Mouse (Mus musculus) forebrain, embryonic 11.5 days (tissue): ENCODE results near the gene Clstn3. TPM values are rescaled to one million over a fixed set of nuclear protein-coding genes. Genes with fewer than 3 reads are reported as not detected.

ENCODE experiments used
- ATAC-seq: fragments of 200-750 bp; cut with Nextera tagmentation; replicated peaks from 2 replicates; pipeline ENCODE4 v1.8.0; 2017; ENCODE audit warnings: moderate TSS enrichment; ENCODE audit not compliant: low FRiP score
- DNase-seq: peaks from one replicate; pipeline ENCODE4 v3.0.0-alpha.2; 2017; ENCODE audit warnings: low spot score
- H3K27ac ChIP-seq: fragments of 300-500 bp; sonication (generic); 2 replicates; pipeline ENCODE4 v1.5.1; 2014; ENCODE audit warnings: low read depth, low read length
- H3K27me3 ChIP-seq: fragments of 300-500 bp; sonication (generic); 2 replicates; pipeline ENCODE4 v1.6.1; 2014; ENCODE audit warnings: mild to moderate bottlenecking, low read length, mixed read lengths; ENCODE audit not compliant: control insufficient read depth, insufficient read depth
- H3K36me3 ChIP-seq: fragments of 300-500 bp; sonication (generic); 2 replicates; pipeline ENCODE4 v1.6.1; 2014; ENCODE audit warnings: mild to moderate bottlenecking, low read length, moderate library complexity, mixed read lengths; ENCODE audit not compliant: control insufficient read depth, insufficient read depth
- H3K4me1 ChIP-seq: fragments of 300-500 bp; sonication (generic); replicated peaks from 2 replicates; pipeline ENCODE4 v1.6.1; 2014; ENCODE audit warnings: low read length, mixed read lengths; ENCODE audit not compliant: control insufficient read depth, insufficient read depth
- H3K4me2 ChIP-seq: fragments of 300-500 bp; sonication (generic); 2 replicates; pipeline ENCODE4 v1.6.1; 2014; ENCODE audit warnings: low read depth, mild to moderate bottlenecking, low read length, moderate library complexity, mixed read lengths; ENCODE audit not compliant: severe bottlenecking
- H3K4me3 ChIP-seq: fragments of 300-500 bp; sonication (generic); 2 replicates; pipeline ENCODE4 v1.5.1; 2014; ENCODE audit warnings: low read depth, low read length
- H3K9ac ChIP-seq: fragments of 300-500 bp; sonication (generic); 2 replicates; pipeline ENCODE4 v1.6.1; 2014; ENCODE audit warnings: low read length
- H3K9me3 ChIP-seq: fragments of 300-500 bp; sonication (generic); 2 replicates; pipeline ENCODE4 v1.6.1; 2016; ENCODE audit warnings: low read length, mixed read lengths; ENCODE audit not compliant: control insufficient read depth
- WGBS: fragments of 180-500 bp; shearing (Covaris S2); extraction: QIAGEN DNeasy Blood & Tissue Kit; methylation state at CpG from one replicate; pipeline ENCODE4 v1.1.7; 2014; 5-methylcytosine and 5-hydroxymethylcytosine counted together
- polyA plus RNA-seq: library from polyadenylated mRNA; unstranded; fragments of >200 nt; fragmentation: Nextera tagmentation; extraction: Ambion mirVana; gene quantifications from 2 replicates; pipeline ENCODE4 v1.2.1, GENCODE M21; 2014

Gene Clstn3
- polyA plus RNA-seq, 1 experiment from 2014 or later, result 12.8 TPM

- 77% methylated on average over 6 of the region's 6 CpGs for WGBS
- ATAC-seq, result no peak
These were observed 1.1 kb upstream of the Clstn3 start for GRCm38 (mm10) chr6:124465729-124466128.

GRCm38 (mm10) chr6:124465299-124465698 lies 705 bp upstream of the Clstn3 start:
- H3K9ac ChIP-seq, result peak overlapping the region; percentile 69; the same call in 1 of the 2 replicates
- no peaks in the 10 kb centered on the region for H3K9me3 ChIP-seq
- no peak overlapping the region for H3K27ac ChIP-seq
- no peak for ATAC-seq
- H3K36me3 ChIP-seq, result no peaks in the 10 kb centered on the region
- no peak for DNase-seq
- H3K4me1 ChIP-seq, result no peaks in the 10 kb centered on the region
- H3K4me3 ChIP-seq, result peak overlapping the region; percentile 44; the same call in 1 of the 2 replicates
- H3K4me2 ChIP-seq, result peak overlapping the region; percentile 83
- 46% methylated on average over 6 of the region's 6 CpGs for WGBS
- no peaks in the 10 kb centered on the region for H3K27me3 ChIP-seq

More at GRCm38 (mm10) chr6:124465729-124466128, 1.1 kb upstream of the Clstn3 start:
- Histone ChIP-seq H3K36me3 (no peaks in the 10 kb centered on the region), H3K27me3 (no peaks in the 10 kb centered on the region), H3K9me3 (no peaks in the 10 kb centered on the region), H3K9ac (no peak overlapping the region), H3K4me1 (no peaks in the 10 kb centered on the region), H3K4me3 (no peak overlapping the region), H3K4me2 (no peak overlapping the region; the same call in 1 of the 2 replicates), H3K27ac (no peak overlapping the region)
- DNase-seq, result no peak

GRCm38 (mm10) chr6:124463881-124464291 lies 708 bp downstream of the Clstn3 start:
- Histone ChIP-seq H3K27ac (no peak overlapping the region), H3K27me3 (no peaks in the 10 kb centered on the region), H3K4me1 (no peaks in the 10 kb centered on the region), H3K9me3 (no peaks in the 10 kb centered on the region), H3K9ac (peak overlapping the region; percentile 69; the same call in 1 of the 2 replicates), H3K36me3 (no peaks in the 10 kb centered on the region), H3K4me2 (peak overlapping the region; percentile 83), H3K4me3 (peak overlapping the region; percentile 44)
- no peak for DNase-seq
- 25% methylated on average over 8 of the region's 8 CpGs for WGBS
- ATAC-seq, result 0 out of 2 replicates have a peak, but pooled peaks have one; percentile 4

GRCm38 (mm10) chr6:124459388-124459787 lies 5.2 kb downstream of the Clstn3 start:
- DNase-seq, result no peak
- no peak for ATAC-seq
- 94% methylated on average over 4 of the region's 4 CpGs for WGBS
- H3K4me1 ChIP-seq, result no peaks in the 10 kb centered on the region
- no peak overlapping the region for H3K4me2 ChIP-seq
- H3K9ac ChIP-seq, result no peak overlapping the region
- H3K27ac ChIP-seq, result no peak overlapping the region
- no peak overlapping the region for H3K4me3 ChIP-seq
- no peaks in the 10 kb centered on the region for H3K36me3 ChIP-seq
- no peaks in the 10 kb centered on the region for H3K9me3 ChIP-seq
- H3K27me3 ChIP-seq, result no peaks in the 10 kb centered on the region

GRCm38 (mm10) chr6:124458505-124458904 lies 6.1 kb downstream of the Clstn3 start:
- no peak overlapping the region for H3K4me2 ChIP-seq
- DNase-seq, result no peak
- H3K27ac ChIP-seq, result no peak overlapping the region
- H3K9me3 ChIP-seq, result no peaks in the 10 kb centered on the region
- no peaks in the 10 kb centered on the region for H3K27me3 ChIP-seq
- H3K4me1 ChIP-seq, result no peaks in the 10 kb centered on the region
- H3K36me3 ChIP-seq, result no peaks in the 10 kb centered on the region
- ATAC-seq, result no peak
- no peak overlapping the region for H3K9ac ChIP-seq
- H3K4me3 ChIP-seq, result no peak overlapping the region
- 90% methylated on average over 11 of the region's 11 CpGs for WGBS

- ATAC-seq (no peak), DNase-seq (no peak)
- H3K9ac ChIP-seq, result no peak overlapping the region
- H3K27ac ChIP-seq, result no peak overlapping the region
- no peaks in the 10 kb centered on the region for H3K9me3 ChIP-seq
- H3K4me2 ChIP-seq, result no peak overlapping the region
- H3K4me1 ChIP-seq, result no peaks in the 10 kb centered on the region
- no peaks in the 10 kb centered on the region for H3K36me3 ChIP-seq
- WGBS, result 91% methylated on average over 5 of the region's 5 CpGs
- no peaks in the 10 kb centered on the region for H3K27me3 ChIP-seq
- H3K4me3 ChIP-seq, result no peak overlapping the region
These were observed 6.8 kb downstream of the Clstn3 start for GRCm38 (mm10) chr6:124457827-124458226.

- ATAC-seq (no peak), DNase-seq (no peak)
- 93% methylated on average over 5 of the region's 5 CpGs for WGBS
These were observed 8.4 kb downstream of the Clstn3 start for GRCm38 (mm10) chr6:124456243-124456642.

GRCm38 (mm10) chr6:124453756-124454155 lies 10.8 kb downstream of the Clstn3 start:
- no peak for DNase-seq
- Histone ChIP-seq H3K36me3 (no peaks in the 10 kb centered on the region), H3K9ac (no peak overlapping the region), H3K9me3 (no peaks in the 10 kb centered on the region), H3K27me3 (no peaks in the 10 kb centered on the region), H3K4me2 (no peak overlapping the region), H3K4me1 (no peaks in the 10 kb centered on the region), H3K27ac (no peak overlapping the region), H3K4me3 (no peak overlapping the region)
- ATAC-seq, result no peak
- 47% methylated on average over 4 of the region's 4 CpGs for WGBS

More at GRCm38 (mm10) chr6:124456243-124456642, 8.4 kb downstream of the Clstn3 start:
- Histone ChIP-seq H3K27ac (no peak overlapping the region), H3K4me3 (no peak overlapping the region), H3K4me1 (no peaks in the 10 kb centered on the region), H3K9me3 (no peaks in the 10 kb centered on the region), H3K9ac (no peak overlapping the region), H3K27me3 (no peaks in the 10 kb centered on the region), H3K36me3 (no peaks in the 10 kb centered on the region), H3K4me2 (no peak overlapping the region)

GRCm38 (mm10) chr6:124451995-124452394 lies 12.6 kb downstream of the Clstn3 start:
- no peak overlapping the region for H3K4me2 ChIP-seq
- H3K36me3 ChIP-seq, result no peaks in the 10 kb centered on the region
- no peak overlapping the region for H3K27ac ChIP-seq
- H3K9ac ChIP-seq, result no peak overlapping the region
- 74% methylated on average over 3 of the region's 3 CpGs for WGBS
- no peak overlapping the region for H3K4me3 ChIP-seq
- no peaks in the 10 kb centered on the region for H3K27me3 ChIP-seq
- DNase-seq, result no peak
- H3K4me1 ChIP-seq, result no peaks in the 10 kb centered on the region
- no peaks in the 10 kb centered on the region for H3K9me3 ChIP-seq
- ATAC-seq, result no peak
